Mouse (Mus musculus): ENCODE measurements around the gene Cog6.
A peak's percentile ranks its signal among the peaks of the same experiment; 100 is the strongest.

Gene Cog6

DNA sequence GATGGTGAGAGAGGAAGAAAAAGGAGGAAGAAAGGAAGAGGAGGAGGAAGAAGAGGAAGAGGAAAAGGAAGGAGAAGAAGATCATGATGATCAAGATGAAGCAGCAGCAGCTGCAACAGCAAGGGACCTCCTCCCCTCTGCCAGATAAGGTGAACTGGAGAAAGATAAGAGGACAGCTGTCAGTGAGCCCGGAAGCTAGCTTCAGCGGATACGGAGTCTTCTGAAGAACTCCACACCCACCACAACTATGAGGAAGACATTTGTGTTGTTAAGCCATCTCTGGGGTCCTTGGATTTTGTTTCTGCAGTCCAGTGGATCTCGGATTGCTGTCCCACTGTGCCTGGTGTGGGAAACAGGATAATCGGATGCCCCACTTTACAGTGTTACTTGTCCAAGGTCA, 15.4 kb upstream of the Cog6 start:
- no peak for DNase-seq (ENCODE audit: low read depth, low spot score)

DNA sequence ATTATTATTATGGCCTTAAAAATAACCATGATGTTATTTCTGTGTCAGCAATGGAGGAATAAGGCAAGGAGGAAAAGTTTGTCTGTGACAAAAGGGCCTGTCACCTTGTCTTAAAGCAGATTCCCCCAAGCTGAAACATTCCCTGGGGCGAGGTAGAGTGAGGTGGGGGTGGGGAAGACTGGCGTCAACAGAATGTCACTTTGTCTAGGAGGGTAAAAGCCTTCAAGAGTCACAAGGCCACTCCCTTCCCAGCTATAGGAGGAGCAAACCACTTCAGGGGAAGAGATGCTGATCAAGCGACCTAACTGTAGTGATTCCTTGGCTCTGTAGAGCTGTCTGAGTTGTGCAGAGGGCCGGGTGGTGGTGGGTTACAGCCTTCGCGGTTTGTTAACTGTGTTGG, 14.5 kb upstream of the Cog6 start:
- no peak for DNase-seq (ENCODE audit: low read depth, low spot score)

DNA sequence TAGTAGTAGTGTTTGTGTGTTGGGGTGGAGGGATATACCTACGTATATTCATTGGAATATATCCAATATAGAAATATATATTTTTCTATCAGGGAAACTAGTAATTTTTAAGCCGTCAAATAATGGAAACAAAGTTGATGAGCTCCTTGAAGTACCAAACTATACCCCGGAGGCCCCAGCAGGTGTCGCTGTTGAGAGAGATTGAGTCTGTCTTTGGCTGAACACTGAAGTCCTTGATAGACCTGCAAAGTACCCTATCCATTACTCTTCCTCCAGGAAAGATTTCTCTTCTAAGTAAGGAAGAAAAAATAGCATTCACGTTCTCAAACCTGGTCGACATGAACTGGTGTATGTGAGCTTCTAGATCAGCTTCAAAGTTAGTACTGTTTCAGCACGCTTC, 12.0 kb upstream of the Cog6 start:
- peak; percentile 66 for DNase-seq (ENCODE audit: low read depth, low spot score)

DNA sequence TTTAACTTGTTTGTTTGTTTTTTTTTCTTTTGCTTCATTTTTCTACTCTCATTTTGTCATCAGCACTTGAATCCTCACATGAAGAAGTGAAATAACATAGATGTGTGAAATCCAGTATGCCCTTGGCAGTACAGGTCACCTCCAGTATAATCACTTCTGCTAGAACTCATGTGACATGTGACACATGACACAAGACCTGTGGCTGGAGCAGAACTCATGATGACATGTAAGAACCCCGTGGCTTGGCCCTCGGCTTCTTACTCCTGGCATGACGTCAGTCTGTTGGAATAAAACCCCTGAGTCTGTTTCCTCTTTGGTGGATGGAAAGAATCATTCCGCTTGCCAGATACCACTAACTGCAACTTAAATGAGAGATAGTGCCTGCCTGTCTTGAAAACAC, 10.3 kb upstream of the Cog6 start:
- DNase-seq (ENCODE audit: low read depth, low spot score): no peak

DNA sequence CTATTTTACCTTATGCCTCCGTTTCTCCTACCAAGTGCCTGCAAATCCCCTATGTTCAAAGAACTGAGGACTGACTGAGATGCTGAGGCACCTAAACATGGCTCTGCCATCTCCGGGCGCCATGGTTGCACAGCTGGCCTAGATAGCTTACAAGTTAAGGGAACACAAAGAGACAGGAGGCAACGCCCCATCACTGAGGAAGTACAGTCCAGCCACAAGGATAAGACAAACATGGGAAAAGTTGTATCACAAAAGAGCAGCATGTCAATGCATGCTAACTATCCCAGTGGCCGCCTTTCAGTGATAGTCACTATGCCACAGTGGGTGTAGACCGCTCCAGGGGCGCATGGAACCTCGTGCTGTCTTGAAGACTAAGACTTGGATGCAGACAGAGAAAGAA, 9.6 kb downstream of the Cog6 start:
- DNase-seq (ENCODE audit: low read depth, low spot score): no peak

DNA sequence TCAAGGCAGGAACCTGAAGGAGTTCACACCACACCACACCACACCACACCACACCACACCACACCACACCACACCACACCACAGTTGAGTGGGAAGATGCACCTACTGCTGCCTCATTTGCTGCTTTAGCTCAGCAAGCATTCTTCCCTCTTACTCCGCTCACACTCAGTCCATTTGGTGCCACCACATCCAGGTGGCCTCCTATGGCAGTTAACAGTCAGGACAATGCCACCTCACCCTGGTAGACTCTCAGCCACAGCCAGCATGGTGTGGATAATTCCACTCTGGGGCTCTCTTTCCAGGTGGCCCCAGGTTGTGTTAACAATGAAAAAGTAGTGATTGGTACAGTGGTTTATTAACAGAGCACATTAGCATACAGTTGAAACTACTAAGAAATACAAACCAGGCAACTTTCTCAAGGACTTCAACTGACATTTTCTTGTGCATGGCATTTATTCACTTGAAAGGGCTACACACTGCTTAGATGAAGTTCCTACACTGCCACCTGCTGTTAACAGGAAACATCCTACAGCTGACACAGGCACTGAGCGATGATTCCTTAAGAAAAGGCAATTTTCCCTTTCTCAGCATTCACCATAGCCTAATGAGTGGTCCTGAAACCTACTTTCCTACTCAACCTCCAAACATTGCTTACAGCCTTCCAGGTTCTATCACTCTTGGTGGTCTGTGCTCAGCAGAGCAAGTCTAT, 12.5 kb downstream of the Cog6 start:
- no peak for DNase-seq (ENCODE audit: low read depth, low spot score)

DNA sequence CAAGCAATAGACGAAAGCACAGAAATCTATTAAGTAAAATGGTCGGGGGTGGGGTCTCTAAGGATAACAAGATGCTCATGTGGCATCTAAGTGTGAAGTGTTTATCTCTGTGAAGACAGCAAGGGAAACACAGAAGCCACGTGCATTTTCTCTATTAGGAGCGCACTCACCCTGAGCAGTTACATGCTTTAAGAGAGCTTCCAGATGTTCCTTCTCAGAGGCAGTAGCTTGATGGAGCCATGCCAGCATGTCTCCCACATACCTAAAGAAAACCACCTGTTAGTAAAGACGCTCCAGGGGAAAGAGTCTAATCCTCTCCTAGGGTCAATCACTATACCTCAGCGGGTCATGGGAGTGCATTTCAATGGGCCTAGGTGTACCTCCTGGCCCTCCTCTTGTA, 15.0 kb downstream of the Cog6 start:
- DNase-seq (ENCODE audit: low read depth, low spot score): no peak

DNA sequence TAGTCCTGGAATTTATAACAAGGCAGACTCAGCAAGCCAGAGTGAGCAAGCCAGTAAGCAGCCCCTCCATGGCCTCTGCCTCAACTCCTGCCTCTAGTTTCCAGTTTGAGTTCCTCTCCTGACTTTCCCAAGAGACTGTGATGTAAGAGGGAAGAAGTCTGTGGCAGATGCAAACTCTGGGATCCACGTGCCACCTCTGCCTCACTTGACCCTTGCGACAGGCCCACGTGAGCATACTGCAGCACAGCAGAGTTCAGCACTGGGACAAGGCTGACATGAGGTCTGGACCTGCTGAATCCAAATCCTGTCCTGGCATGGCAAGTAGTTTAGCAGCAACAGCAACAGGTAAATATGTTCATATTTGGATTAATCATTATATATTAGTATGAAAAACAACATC, 17.0 kb downstream of the Cog6 start:
- DNase-seq (ENCODE audit: low read depth, low spot score): no peak

DNA sequence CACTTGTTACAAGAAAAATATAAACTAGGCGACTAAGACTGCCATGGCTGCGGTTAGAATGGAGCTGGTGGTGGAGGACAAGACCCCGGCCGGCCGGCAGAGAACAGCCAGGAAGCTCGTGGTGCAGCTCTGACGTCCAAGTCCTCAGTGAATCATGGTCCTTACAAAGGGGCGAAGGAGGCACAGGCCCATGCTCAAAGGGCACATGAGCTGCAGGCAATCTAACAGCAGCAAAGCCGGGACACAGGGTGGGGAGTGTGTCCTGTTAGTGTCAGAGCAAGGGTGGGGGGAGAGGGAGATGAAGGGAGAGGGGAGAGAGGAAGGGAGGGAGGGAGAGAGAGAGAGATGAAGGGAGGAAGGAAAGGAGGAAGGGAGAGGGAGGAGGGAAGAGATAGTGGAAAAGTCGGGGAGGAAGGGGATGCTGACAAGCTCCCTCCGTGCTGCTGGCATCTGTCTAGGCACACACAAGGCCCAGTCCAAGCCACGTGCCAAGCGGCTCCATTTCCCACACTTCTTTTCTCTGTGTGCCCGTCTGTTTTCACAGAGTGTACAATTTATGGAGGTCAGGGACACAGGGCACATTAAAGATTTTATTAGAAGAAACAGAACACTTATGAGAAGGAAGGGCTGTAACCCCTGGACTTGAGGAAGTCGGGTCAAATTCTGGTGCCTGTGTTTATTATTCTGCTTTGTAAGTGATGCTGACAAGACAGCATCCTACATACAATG, 17.9 kb downstream of the Cog6 start:
- DNase-seq (ENCODE audit: low read depth, low spot score): no peak

DNA sequence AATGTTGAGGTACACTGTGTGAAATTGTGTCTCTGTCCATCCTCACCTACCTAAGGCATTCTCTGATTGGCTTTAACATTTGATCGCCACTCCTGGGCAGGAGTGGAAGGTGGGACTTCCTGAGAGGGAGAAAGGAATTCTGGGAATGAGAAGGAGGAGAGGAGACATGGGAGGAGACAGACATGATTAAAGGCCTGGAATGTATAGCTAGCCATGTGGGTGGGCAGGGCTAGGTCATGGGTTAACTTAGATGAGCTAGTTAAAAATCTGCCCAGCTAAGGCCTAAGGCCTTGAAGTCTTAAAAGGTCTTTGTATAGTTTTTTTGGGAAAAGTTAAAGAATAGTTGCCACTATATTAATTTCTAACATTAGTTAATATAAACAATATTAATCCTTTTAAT, 19.7 kb downstream of the Cog6 start:
- no peak for DNase-seq (ENCODE audit: low read depth, low spot score)

DNA sequence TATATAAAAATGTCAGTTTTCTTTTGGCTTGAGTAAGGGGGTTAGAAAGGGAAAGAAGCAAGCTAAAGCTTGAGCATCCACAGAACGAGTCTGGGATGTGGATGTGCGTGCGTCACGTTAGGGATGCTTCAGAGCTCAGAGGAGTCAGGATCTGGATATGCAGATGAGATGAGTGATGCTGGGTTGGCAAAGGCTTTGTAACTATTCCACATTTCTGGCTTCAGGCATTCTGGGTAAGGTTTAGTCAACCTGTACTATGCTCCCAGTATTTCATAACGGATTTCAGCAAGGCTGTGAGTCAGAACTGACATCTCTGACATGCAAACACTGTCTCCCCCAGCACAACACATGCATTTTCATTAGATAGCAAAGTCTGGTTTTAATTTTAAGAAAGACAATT, 20.4 kb downstream of the Cog6 start:
- DNase-seq (ENCODE audit: low read depth, low spot score): no peak

DNA sequence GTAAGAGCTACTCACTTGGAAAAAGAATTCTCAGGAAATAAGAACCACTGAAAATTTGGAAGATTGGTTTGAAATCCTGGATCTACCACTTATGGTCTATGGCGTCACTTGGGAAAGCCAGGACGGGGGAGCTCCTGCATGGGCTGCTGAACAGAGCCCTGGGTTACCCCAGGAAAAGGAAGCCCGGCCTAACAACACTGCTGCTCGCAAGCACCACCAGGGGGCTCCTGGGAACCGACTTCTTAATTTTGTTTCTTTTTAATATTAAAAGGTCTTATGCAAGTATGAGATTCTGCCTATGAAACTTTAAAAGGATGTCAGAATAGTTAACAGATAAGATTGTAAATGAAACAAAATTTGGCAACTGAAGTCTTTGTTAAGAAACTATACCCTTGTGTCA, 22.4 kb downstream of the Cog6 start:
- DNase-seq (ENCODE audit: low read depth, low spot score): no peak

DNA sequence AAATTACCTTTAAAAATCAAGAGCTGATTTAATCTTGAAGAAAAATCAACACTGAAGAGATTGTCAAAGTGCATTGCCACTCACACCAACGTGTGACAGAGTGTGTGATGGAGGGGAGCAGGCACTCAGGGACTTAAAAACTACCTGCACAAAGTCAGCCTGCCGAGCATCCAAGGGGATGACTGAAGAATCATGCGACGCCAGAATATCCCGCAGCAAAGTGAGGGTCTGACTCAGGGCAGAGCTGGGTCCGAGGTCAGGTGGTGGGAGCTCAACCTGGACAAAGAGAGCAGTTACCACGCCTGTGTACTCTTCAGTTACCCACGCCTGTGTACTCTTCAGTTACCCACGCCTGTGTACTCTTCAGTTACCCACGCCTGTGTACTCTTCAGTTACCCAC, 23.7 kb downstream of the Cog6 start:
- no peak for DNase-seq (ENCODE audit: low read depth, low spot score)

DNA sequence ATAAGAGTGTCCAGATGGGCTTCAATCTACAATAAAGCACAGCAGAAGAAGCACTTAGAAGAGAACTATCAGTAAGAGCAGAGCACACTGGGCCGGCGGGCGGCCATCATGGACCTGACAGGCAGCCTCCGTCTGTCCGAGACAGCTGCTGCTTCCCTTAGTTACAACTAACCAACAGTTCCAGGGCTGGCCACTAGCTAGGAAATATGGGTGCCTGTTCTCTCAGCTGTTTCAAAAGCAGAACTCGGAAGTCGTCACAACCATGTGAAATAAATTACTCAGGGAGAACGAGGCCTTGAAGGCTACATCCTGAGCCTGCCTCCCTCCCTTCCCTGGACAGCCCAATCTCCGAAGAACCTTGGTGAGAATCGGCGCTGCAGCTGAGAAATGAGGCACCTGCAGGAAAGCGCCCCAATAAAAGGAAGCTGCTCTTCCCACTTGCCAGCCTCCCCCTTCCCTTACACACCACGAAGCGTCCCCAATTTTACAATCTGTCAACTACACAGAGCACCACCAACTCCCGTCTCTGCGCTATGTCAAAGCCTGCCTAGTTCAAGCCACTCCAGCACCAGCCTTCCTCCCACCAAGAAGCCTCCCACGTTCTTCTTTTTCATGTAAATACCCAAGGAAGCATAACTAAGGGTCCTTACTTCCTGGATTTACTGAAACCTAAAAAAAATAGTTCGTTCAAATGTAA, 26.8 kb downstream of the Cog6 start:
- no peak for DNase-seq (ENCODE audit: low read depth, low spot score)

DNA sequence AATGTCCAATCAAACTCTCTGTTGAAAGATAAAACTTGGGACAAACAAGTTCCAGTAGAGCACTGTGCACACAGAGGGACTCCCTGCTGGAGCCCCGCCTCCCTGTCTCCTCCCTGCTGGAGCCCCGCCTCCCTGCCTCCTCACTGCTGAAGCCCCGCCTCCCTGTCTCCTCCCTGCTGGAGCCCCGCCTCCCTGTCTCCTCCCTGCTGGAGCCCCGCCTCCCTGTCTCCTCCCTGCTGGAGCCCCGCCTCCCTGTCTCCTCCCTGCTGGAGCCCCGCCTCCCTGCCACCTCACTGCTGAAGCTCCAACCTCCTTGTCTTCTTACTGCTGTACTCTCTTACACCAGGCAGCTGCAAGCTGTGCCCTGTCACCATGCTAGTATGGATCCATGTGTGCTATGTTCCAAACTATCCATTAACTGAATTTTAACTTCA, 31.5 kb downstream of the Cog6 start:
- DNase-seq (ENCODE audit: low read depth, low spot score): peak; percentile 21

DNA sequence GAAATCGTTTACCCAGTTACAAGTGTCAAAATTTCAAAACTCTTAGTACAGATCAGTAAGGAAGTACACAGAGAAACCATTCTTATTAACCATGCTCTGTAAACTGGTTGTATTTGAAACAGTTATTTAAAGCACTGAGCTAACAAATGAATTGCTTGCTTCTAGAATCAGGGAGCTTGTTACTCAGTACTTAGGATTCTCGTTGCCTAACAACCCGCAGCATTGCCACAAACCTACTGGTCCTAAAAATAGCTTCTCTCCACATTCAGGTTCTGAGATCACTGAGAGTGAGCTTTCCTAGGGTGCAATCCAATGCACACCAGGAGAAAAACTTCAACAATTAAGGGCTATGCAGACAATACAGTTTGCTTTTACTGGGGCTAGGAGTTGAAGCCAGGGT, 33.3 kb downstream of the Cog6 start:
- peak; percentile 43 for DNase-seq (ENCODE audit: low read depth, low spot score)

DNA sequence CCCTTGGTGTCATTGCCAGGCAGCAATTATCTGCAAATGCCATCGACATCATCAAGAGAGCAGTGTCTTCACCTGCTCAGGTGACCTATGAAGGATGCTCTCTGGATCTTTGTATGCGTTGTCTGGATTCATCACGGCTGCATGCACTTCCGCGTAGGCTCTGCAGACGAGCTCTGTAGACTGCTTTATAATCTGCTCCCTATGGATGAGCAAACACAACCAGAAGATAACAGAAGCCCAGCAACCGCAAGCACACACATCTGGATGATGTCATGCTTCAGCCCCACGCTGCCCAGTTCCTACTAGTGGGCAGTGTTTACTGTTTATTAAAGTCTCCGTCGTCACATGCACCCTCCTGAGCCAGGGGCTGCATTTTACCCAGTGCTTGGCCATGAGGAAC, 34.0 kb downstream of the Cog6 start:
- no peak for DNase-seq (ENCODE audit: low read depth, low spot score)

DNA sequence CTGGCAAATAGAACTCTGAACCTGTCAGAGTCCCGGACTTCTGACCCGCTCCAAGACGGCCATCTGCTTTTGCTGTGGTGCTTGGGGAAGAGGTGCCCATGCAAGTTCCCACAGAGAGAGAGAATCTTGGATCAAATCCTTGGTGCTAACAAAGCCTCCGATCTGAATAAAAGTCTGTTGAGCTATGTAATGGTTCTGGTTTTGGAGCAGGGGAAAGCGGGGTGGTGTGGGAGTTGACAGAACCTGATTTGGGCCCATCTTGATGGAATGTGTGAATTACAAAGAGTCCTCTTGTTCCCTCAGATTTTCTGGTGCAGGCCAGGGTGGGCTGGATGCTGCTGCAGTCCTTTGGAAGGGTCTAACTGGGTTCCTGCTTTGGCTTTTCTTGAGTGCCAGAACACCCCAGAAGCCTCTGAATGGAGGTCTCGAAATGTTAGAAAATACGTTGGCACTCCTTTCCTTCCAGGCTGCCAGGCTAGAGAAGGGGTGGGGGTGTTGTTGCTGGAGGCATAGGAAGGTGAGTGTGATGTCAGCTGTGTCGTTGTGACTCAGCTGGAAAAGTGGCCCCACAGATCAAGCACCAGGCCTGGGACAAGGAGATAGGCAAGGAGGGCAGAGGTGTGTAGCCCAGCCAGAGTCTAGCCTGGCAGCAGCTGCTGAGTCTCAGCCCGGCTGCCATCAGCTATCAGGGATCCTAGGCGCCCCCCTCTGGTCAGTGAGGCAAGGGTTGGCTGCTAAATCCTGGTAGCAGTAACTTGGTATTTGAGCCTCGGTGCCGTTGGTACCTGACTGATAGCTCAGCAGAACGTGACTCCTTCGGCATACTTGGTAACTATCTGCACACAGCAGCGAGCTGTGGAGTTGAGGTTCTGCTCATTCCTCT, 42.1 kb downstream of the Cog6 start:
- DNase-seq (ENCODE audit: low read depth, low spot score): peak; percentile 63

DNA sequence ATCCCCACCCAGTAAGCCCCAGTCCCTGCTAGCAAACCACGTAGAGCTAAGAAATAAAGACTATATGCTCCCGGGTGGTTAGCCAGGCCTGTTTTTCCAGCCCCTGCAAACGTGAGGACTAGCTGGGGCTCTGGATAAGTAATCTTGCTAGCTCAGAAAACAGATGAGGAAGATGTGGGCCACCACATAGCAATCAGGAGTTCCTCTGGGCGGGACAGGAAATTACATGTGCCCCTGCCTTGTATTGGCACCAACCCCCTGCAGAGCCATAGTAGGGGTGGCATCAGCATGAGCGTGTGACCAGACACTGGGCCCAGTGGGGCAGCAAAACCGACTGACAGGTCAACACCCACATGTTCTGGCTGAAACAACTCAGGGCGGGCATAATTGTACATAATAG, 44.1 kb downstream of the Cog6 start:
- no peak for DNase-seq (ENCODE audit: low read depth, low spot score)

DNA sequence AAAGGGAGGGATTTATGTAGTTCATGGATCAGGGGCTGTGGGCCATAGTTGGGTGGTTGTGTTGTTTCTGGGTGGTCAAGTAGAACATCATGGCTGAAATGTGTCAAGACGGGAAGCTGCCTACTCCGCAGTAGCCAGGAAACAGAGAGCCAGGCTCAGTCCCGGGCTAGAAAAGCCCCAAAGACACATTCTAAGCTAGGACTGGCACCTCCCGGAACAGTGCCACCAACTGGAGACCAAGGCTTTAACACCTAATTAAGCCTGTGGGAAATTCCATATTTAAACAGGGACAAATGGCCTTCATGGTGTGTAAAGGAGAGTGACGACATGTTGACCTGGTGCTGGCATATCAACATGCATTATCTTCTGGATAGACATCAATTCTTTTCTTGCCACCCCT, 50.0 kb downstream of the Cog6 start:
- no peak for DNase-seq (ENCODE audit: low read depth, low spot score)

DNA sequence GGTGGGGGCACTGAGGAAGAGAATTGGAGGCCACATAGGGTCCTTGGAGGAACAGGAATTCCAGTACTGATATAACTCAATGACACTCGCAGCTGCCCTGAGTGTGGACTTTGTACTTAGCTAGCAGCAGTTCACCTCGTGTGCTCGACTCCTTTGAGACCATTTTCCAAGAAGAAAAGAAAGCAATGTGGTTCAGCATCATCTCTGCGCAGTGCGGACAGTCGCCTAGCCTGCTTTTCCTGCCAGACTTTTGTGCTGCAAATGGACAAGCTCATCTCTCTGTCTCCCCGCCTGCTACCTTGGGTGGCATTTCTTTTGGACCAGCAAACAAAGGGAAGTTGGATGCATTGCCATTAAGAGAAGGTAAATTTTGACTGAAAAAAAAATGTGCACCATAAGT, 52.8 kb downstream of the Cog6 start:
- DNase-seq (ENCODE audit: low read depth, low spot score): no peak

DNA sequence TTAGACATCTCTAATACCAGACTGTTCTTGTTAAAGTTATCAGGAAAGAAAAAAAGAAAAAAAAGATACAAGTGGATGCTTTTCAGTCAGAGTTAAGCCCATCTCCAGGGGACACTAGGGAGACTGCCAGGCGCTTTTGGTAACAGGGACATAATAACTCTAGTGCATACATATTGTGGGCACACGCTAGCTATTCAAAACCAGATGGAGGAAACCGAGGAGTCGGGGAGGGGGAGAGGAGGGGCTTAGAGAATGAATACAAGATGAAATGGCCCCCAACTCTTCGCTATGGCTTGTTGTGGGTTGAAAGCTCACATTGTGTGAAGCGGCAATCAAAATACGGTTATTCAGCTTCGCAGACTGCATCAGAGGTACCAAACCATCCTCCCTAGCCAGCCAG, 53.6 kb downstream of the Cog6 start:
- no peak for DNase-seq (ENCODE audit: low read depth, low spot score)

All from skeletal muscle tissue, adult 2 months (tissue).